Mouse (Mus musculus) spleen, adult 2 months (tissue): ENCODE data around the gene Dip2c. TPM values are rescaled to one million over a fixed set of nuclear protein-coding genes. Genes with fewer than 3 reads are reported as not detected.

Experiments
- DNase-seq, 2 experiments: peaks; one replicate each; pipeline versions ENCODE4 v3.0.0 to v3.0.0-alpha.2; 2012 to 2021; ENCODE audit warnings: low spot score in 2 of 2, low read depth in 1 of 2
- H3K27ac ChIP-seq: fragments of 200-500 bp; 2 replicates; pipeline ENCODE4 v1.5.1; 2012; ENCODE audit warnings: low read length, inconsistent platforms; ENCODE audit not compliant: insufficient read depth
- H3K27me3 ChIP-seq: fragments of 200-500 bp; 2 replicates; pipeline ENCODE4 v1.6.1; 2012; ENCODE audit warnings: mild to moderate bottlenecking, moderate library complexity, low read length, inconsistent platforms; ENCODE audit not compliant: control insufficient read depth, insufficient read depth
- H3K36me3 ChIP-seq: fragments of 200-500 bp; 2 replicates; pipeline ENCODE4 v1.6.1; 2012; ENCODE audit warnings: mild to moderate bottlenecking, low read length, inconsistent platforms; ENCODE audit not compliant: control insufficient read depth, insufficient read depth
- H3K4me1 ChIP-seq: fragments of 200-500 bp; 2 replicates; pipeline ENCODE4 v1.6.1; 2011; ENCODE audit warnings: inconsistent platforms; ENCODE audit not compliant: control insufficient read depth, insufficient read depth, insufficient read length
- H3K4me3 ChIP-seq: fragments of 200-500 bp; 2 replicates; pipeline ENCODE4 v1.5.1; 2011; ENCODE audit warnings: mild to moderate bottlenecking, inconsistent platforms; ENCODE audit not compliant: insufficient read depth, insufficient read length; ENCODE audit errors: extremely low read depth
- CTCF ChIP-seq: fragments of 200-500 bp; IDR thresholded peaks from 2 replicates; pipeline ENCODE4 v1.5.1; 2011; ENCODE audit warnings: mild to moderate bottlenecking, inconsistent platforms; ENCODE audit not compliant: insufficient read depth, insufficient read length, insufficient replicate concordance; ENCODE audit errors: extremely low read depth
- POLR2A ChIP-seq: fragments of 200-500 bp; IDR thresholded peaks from 2 replicates; pipeline ENCODE4 v1.6.1; 2011; ENCODE audit warnings: low read depth, low read length, inconsistent platforms
- whole genome bisulfite sequencing: fragments of 180-500 bp; shearing (Covaris S2); methylation state at CpG from one replicate; pipeline ENCODE4 v1.1.7; 2018; 5-methylcytosine and 5-hydroxymethylcytosine counted together
- polyA plus RNA-seq: library from polyadenylated mRNA; depleted of rRNA; stranded (reverse); fragments of >200 nt; gene quantifications from 2 replicates; pipeline ENCODE4 v1.2.3, GENCODE M21; 2012

The Dip2c gene
- polyA plus RNA-seq, 1 experiment = 2.3 TPM

DNA sequence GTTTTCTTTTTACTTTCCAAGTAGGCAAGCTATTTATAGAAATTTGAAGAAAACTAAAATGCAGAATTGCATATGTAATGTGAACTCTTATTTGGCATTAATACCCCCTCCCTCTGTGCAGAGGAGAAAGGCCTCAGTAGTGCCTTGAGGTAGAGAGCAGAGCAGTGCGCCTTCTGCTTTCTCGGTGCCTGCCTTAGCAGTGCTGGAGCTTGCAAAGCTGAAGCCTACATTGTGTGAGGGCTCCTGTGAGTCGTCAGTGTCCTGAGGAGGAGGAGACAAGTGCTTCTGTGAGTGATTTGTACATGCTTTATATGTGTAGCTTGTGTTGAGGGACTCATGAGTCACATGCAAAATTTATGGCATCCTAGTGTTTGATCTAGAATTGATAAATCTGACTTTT is 21.4 kb downstream of the Dip2c start:
- TF ChIP-seq CTCF (no peak), POLR2A (no peak)

DNA sequence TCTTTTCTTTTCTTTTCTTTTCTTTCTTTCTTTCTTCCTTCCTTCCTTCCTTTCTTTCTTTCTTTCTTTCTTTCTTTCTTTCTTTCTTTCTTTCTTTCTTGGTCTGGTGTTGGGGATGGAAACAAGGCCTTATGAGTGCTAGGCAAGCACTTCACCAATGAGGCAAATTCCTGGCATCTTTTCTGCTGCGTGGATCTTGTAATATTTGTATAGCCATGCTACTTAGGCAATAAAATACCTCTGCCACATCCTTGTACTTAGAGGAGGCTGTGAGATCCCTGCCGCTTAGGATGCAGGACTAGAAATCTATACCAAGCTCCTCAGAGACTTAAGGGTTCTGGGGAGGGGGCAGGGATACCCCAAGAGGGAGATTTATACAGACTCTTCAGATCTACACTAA is 23.3 kb downstream of the Dip2c start:
- H3K27me3 ChIP-seq = no peaks in the 10 kb centered on the region
- no peaks in the 10 kb centered on the region for H3K36me3 ChIP-seq
- H3K4me1 ChIP-seq = no peaks in the 10 kb centered on the region
- 95% methylated on average over 2 of the region's 2 CpGs for WGBS
- TF ChIP-seq POLR2A (no peak), CTCF (no peak)
- no peak for DNase-seq
- no peak overlapping the region for H3K4me3 ChIP-seq
- no peak overlapping the region for H3K27ac ChIP-seq

More for the DNA sequence above, 21.4 kb downstream of the Dip2c start:
- DNase-seq = no peak
- Histone ChIP-seq H3K36me3 (no peaks in the 10 kb centered on the region), H3K27me3 (no peaks in the 10 kb centered on the region), H3K4me3 (no peak overlapping the region), H3K4me1 (no peaks in the 10 kb centered on the region), H3K27ac (no peak overlapping the region)
- 76% methylated on average over 3 of the region's 3 CpGs for WGBS

GRCm38 (mm10) chr13:9308863-9309262 is 32.5 kb downstream of the Dip2c start:
- Histone ChIP-seq H3K36me3 (no peaks in the 10 kb centered on the region), H3K4me1 (no peaks in the 10 kb centered on the region), H3K27me3 (no peaks in the 10 kb centered on the region), H3K27ac (no peak overlapping the region), H3K4me3 (no peak overlapping the region)
- WGBS = 86% methylated on average over 6 of the region's 6 CpGs
- DNase-seq = no peak
- TF ChIP-seq CTCF (no peak), POLR2A (no peak)

DNA sequence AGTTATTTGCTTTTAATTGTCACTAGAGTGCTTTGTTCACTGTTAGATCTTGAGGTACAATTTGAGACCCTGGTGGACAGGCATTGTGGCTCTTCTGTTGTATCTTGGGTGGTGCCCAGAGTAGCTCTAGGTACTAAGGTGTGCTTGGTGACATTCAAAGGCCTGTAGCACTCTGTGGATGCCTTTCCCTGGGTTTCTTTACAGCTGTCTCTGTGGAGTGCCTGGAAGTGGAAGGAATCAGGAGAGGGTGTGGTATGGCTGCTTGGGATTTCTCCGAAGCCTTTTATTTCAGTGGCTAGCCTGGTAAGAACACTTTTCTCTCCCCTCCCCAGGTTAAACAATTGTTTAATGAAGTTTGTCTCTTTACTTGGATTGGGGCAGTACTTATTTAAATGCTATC is 34.5 kb downstream of the Dip2c start:
- no peaks in the 10 kb centered on the region for H3K4me1 ChIP-seq
- TF ChIP-seq CTCF (no peak), POLR2A (no peak)
- H3K27me3 ChIP-seq = no peaks in the 10 kb centered on the region
- 91% methylated on average over 1 of the region's 1 CpGs for WGBS
- H3K27ac ChIP-seq = no peak overlapping the region
- DNase-seq = no peak
- no peak overlapping the region for H3K4me3 ChIP-seq
- no peaks in the 10 kb centered on the region for H3K36me3 ChIP-seq

DNA sequence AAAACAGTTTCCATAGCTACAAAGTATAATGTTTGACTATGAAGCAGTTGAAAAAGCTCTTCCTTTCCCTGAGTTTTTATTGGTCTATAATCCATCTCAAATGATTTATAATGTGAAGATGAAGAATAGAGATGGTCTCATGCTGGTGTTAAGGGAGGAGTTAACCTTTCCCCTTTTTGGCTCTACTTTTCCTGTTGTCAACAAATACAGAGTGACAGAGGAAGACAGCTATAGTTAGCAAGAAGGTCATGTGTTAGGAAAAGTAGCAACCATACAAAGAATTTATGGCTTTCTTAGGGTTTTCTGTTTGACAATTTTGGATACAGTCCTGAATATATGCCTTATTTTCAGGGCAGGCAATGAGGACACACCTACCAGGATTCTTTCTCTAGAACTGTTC is 36.6 kb downstream of the Dip2c start:
- no peak for TF ChIP-seq CTCF
- TF ChIP-seq POLR2A = no peak

DNA sequence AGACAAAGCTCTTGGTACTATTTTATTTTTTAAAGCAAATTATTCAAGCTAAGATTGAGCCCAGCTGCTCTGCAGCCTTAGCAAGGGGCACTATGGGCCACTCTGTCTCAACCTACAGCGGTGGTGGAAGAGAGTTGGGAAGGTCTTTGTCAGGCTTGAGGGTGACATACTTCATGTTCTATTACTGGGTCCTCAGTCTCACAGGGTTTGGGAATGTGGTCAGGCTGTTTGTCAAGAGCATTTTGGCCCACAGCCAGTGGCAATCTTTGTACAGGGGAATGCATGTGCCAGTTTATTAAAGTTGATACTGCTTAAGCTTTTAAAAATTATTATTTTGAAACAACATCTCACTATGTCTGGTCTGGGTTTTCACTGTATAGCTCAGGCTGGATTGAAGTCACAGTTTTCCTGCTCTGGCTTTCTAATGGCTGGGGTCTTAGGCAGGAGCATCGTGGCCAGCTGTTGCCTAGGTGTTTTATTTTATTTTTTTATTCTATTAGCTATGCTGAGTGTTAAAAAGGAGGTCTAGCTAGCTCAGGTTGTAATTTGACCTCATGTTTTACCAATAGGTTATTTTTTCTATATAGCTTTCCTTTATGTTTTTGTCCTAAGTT is 37.9 kb downstream of the Dip2c start:
- Histone ChIP-seq H3K27ac (no peak overlapping the region), H3K4me1 (no peaks in the 10 kb centered on the region), H3K4me3 (no peak overlapping the region), H3K36me3 (no peaks in the 10 kb centered on the region), H3K27me3 (no peaks in the 10 kb centered on the region)
- TF ChIP-seq POLR2A (no peak), CTCF (no peak)
- WGBS = 82% methylated on average over 2 of the region's 2 CpGs
- DNase-seq = no peak

More for the DNA sequence above, 36.6 kb downstream of the Dip2c start:
- Histone ChIP-seq H3K36me3 (no peaks in the 10 kb centered on the region), H3K4me3 (no peak overlapping the region), H3K27ac (no peak overlapping the region), H3K4me1 (no peaks in the 10 kb centered on the region), H3K27me3 (no peaks in the 10 kb centered on the region)
- no peak for DNase-seq

DNA sequence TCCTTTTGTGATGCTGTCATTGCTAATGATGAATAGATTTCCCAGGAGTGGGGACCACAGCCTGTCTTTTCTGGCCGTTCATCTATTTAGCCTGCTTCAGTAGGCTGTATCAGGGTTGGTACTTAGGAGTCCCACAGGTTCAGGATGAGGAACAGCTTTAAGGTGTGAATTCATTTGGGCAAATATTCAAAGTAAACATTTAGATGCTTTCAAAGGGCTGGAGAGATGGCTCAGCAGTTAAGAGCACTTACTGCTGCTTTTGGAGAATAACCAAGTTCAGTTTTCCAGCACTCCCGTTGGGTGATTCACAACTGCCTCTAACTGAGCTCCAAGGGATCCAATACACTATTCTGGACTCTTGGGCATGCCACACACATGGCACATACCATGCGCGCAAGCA is 38.4 kb downstream of the Dip2c start:
- TF ChIP-seq POLR2A (no peak), CTCF (no peak)
- Histone ChIP-seq H3K27me3 (no peaks in the 10 kb centered on the region), H3K36me3 (no peaks in the 10 kb centered on the region), H3K4me3 (no peak overlapping the region), H3K27ac (no peak overlapping the region), H3K4me1 (no peaks in the 10 kb centered on the region)
- 88% methylated on average over 4 of the region's 4 CpGs for WGBS
- no peak for DNase-seq
